Mouse (Mus musculus) left cerebral cortex, postnatal 14 days (tissue): ENCODE measurements around the gene Tinagl1. TPM values are rescaled to one million over a fixed set of nuclear protein-coding genes. Genes with fewer than 3 reads are reported as not detected.

ENCODE experiments used
- total RNA-seq, 2 experiments: library from RNA; stranded (reverse); gene quantifications; 2 replicates each; pipeline ENCODE4 v1.2.3; 2021

Tinagl1 gene
- total RNA-seq, 2 experiments from 2014 or later, result 4.1 to 4.2 TPM

Other genes starting within 250 kb of the Tinagl1 start
- under 1 TPM; 0.15 to 0.68 TPM for gene Spocd1, start 245.9 kb downstream of the Tinagl1 start, total RNA-seq
- gene Adgrb2, start 190.3 kb downstream of the Tinagl1 start, total RNA-seq, result 100 to 1,000 TPM; 352 to 365 TPM
- 10 to 100 TPM; 12.2 to 17.8 TPM for gene Col16a1, start 127.3 kb downstream of the Tinagl1 start, total RNA-seq
- 10 to 100 TPM; 47.6 to 49.2 TPM for gene Pef1, start 72.6 kb downstream of the Tinagl1 start, total RNA-seq
- 1 to 10 TPM; 5.8 to 6.3 TPM for gene Hcrtr1, start 35.8 kb downstream of the Tinagl1 start, total RNA-seq
- gene Gm853, start 47.3 kb upstream of the Tinagl1 start, total RNA-seq, result not detected
- 1 to 10 TPM; 3.5 to 3.8 TPM for gene Serinc2, start 104.1 kb upstream of the Tinagl1 start, total RNA-seq
- gene Fabp3, start 133.5 kb upstream of the Tinagl1 start, total RNA-seq, result 100 to 1,000 TPM; 198 to 207 TPM
- gene Gm10570, start 133.6 kb upstream of the Tinagl1 start, total RNA-seq, result not detected
- gene Zcchc17, start 184.8 kb upstream of the Tinagl1 start, total RNA-seq, result 10 to 100 TPM; 57.9 to 61.8 TPM
- gene Snrnp40, start 185.0 kb upstream of the Tinagl1 start, total RNA-seq, result 10 to 100 TPM; 23.5 to 26.3 TPM